Mouse (Mus musculus): ENCODE data around the gene Sez6. TPM values are rescaled to one million over a fixed set of nuclear protein-coding genes. Genes with fewer than 3 reads are reported as not detected.
A peak's percentile ranks its signal among the peaks of the same experiment; 100 is the strongest.

Sez6 gene
- polyA plus RNA-seq, 1 experiment from 2014 or later = 2.3 TPM

DNA sequence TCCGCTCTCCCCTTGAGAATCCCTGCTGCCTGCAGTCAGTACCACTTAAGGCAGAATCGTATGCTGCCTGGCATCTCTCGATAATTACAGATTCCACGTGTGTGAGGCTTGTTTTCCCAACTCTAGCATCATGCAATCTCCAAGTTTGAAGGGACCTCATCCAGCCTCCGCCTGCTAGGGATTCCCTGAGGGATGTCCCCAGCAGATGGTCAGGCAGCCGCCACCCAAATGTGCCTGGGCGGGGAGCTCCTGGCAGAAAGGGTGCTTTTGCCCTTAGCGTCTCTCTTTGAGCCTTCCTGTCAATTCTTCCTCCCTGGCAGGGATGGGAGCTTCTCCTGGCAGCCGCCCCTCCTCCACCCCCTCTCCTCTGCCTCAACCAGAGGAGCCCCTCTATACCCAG is 29.6 kb downstream of the Sez6 start:
- 64% methylated on average over 9 of the region's 9 CpGs for WGBS
- no peaks in the 10 kb centered on the region for H3K36me3 ChIP-seq (replicated peaks)
- no peaks in the 10 kb centered on the region for H3K9me3 ChIP-seq
- DNase-seq (ENCODE audit: low spot score) = no peak
- H3K4me1 ChIP-seq = peaks cover 34% of the 10 kb centered on the region
- H3K27ac ChIP-seq (replicated peaks) = no peak overlapping the region; the same call in 1 of the 2 replicates
- no peak overlapping the region for H3K4me3 ChIP-seq
- peaks cover 85% of the 10 kb centered on the region for H3K27me3 ChIP-seq (replicated peaks; ENCODE audit: low read depth, poor library complexity, severe bottlenecking)

- WGBS = 44% methylated on average over 5 of the region's 5 CpGs
- Histone ChIP-seq H3K4me1 (peaks cover 41% of the 10 kb centered on the region), H3K27me3 (replicated peaks; ENCODE audit: low read depth, poor library complexity, severe bottlenecking) (peaks cover 85% of the 10 kb centered on the region)
Observed at GRCm38 (mm10) chr11:77960898-77961297, 30.3 kb downstream of the Sez6 start.

GRCm38 (mm10) chr11:77962946-77963345 is 32.3 kb downstream of the Sez6 start:
- no peak overlapping the region for H3K27ac ChIP-seq (replicated peaks)
- peaks cover 43% of the 10 kb centered on the region for H3K4me1 ChIP-seq
- H3K36me3 ChIP-seq (replicated peaks) = no peaks in the 10 kb centered on the region
- WGBS = 93% methylated on average over 10 of the region's 10 CpGs
- H3K9me3 ChIP-seq = no peaks in the 10 kb centered on the region
- DNase-seq (ENCODE audit: low spot score) = no peak
- peaks cover 74% of the 10 kb centered on the region for H3K27me3 ChIP-seq (replicated peaks; ENCODE audit: low read depth, poor library complexity, severe bottlenecking)
- H3K4me3 ChIP-seq = no peak overlapping the region

More at GRCm38 (mm10) chr11:77960898-77961297, 30.3 kb downstream of the Sez6 start:
- H3K9me3 ChIP-seq = no peaks in the 10 kb centered on the region
- DNase-seq (ENCODE audit: low spot score) = no peak
- H3K36me3 ChIP-seq (replicated peaks) = no peaks in the 10 kb centered on the region
- no peak overlapping the region for H3K27ac ChIP-seq (replicated peaks)
- no peak overlapping the region for H3K4me3 ChIP-seq

DNA sequence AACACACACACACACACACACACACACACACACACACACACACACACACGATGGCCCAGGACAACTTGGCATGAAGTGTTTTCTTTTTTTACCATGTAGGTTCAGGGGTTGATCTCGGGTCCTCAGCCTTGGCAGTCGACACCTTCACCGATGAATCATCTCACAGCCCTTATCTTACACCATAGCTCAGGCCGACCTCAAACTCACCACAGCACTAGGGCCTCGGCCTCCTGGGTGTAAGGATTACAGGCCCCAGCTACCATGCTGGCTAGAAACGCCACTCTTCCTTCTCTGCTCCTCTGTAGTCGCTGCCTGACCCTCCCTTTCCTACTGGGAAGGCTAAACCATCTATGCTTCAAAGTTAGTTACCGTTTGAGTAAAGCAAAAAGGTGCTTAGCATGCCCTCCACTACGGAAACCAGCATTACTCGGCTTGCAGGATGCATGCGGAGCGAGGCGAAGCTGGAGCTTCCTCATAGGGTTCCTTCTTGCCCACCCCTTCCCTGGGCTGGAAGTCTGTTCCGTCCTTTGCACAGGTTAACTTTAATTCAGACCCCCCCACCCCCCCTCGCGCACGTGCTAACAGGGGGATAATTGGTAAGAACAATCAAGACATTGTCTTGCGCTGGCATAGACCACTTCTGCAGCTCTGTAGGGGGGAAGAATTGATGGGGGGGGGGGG is 34.0 kb downstream of the Sez6 start:
- Histone ChIP-seq H3K27ac (replicated peaks) (peak overlapping the region; percentile 81), H3K9me3 (no peaks in the 10 kb centered on the region), H3K36me3 (replicated peaks) (no peaks in the 10 kb centered on the region), H3K4me3 (peak overlapping the region; percentile 37), H3K4me1 (peaks cover 37% of the 10 kb centered on the region), H3K27me3 (replicated peaks; ENCODE audit: low read depth, poor library complexity, severe bottlenecking) (peaks cover 66% of the 10 kb centered on the region)
- no peak for DNase-seq (ENCODE audit: low spot score)
- WGBS = 12% methylated on average over 19 of the region's 19 CpGs

GRCm38 (mm10) chr11:77965101-77966036 is 34.8 kb downstream of the Sez6 start:
- WGBS = 12% methylated on average over 17 of the region's 17 CpGs
- peaks cover 58% of the 10 kb centered on the region for H3K27me3 ChIP-seq (replicated peaks; ENCODE audit: low read depth, poor library complexity, severe bottlenecking)
- peak overlapping the region; percentile 81 for H3K27ac ChIP-seq (replicated peaks)
- DNase-seq (ENCODE audit: low spot score) = peak; percentile 57
- no peaks in the 10 kb centered on the region for H3K9me3 ChIP-seq
- H3K36me3 ChIP-seq (replicated peaks) = no peaks in the 10 kb centered on the region
- peaks cover 36% of the 10 kb centered on the region for H3K4me1 ChIP-seq
- peak overlapping the region; percentile 37 for H3K4me3 ChIP-seq

- no peaks in the 10 kb centered on the region for H3K36me3 ChIP-seq (replicated peaks)
- DNase-seq (ENCODE audit: low spot score) = no peak
- H3K9me3 ChIP-seq = no peaks in the 10 kb centered on the region
- H3K4me3 ChIP-seq = 0 out of 2 replicates have a peak overlapping the region, but pooled peaks have one; percentile 11
- peak overlapping the region; percentile 81 for H3K27ac ChIP-seq (replicated peaks)
- peaks cover 29% of the 10 kb centered on the region for H3K4me1 ChIP-seq
- 58% methylated on average over 5 of the region's 5 CpGs for WGBS
- H3K27me3 ChIP-seq (replicated peaks; ENCODE audit: low read depth, poor library complexity, severe bottlenecking) = peaks cover 51% of the 10 kb centered on the region
Observed at GRCm38 (mm10) chr11:77966037-77966391, 35.4 kb downstream of the Sez6 start.

DNA sequence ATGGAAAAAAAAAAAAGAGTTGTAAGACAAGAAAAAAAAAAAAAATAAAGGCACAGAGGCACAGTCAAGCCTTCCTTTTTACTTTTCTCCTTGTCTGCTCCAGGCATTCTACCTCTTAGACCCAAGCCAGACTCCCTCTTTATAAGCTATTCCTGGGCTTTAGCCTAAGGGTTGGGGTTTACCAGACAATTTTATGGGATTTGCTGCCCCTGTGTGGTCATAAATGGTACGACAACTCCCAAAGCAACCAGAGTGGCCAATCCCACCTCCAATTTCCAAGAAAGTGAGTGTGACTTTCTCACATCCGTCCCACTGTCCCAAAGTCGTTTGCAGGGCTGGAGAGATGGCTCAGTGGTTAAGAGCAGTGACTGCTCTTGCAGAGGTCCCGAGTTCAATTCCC is 36.5 kb downstream of the Sez6 start:
- no peak overlapping the region for H3K4me3 ChIP-seq
- 1% methylated on average over 4 of the region's 4 CpGs for WGBS
- H3K4me1 ChIP-seq = peaks cover 26% of the 10 kb centered on the region
- peak; percentile 76 for DNase-seq (ENCODE audit: low spot score)
- no peak overlapping the region for H3K27ac ChIP-seq (replicated peaks)
- H3K36me3 ChIP-seq (replicated peaks) = no peaks in the 10 kb centered on the region
- no peaks in the 10 kb centered on the region for H3K9me3 ChIP-seq
- peaks cover 43% of the 10 kb centered on the region for H3K27me3 ChIP-seq (replicated peaks; ENCODE audit: low read depth, poor library complexity, severe bottlenecking)

- H3K27me3 ChIP-seq (replicated peaks; ENCODE audit: low read depth, poor library complexity, severe bottlenecking) = peaks cover 44% of the 10 kb centered on the region
- H3K4me1 ChIP-seq = peaks cover 26% of the 10 kb centered on the region
- H3K27ac ChIP-seq (replicated peaks) = no peak overlapping the region
- H3K4me3 ChIP-seq = no peak overlapping the region
- no peaks in the 10 kb centered on the region for H3K36me3 ChIP-seq (replicated peaks)
- H3K9me3 ChIP-seq = no peaks in the 10 kb centered on the region
- DNase-seq (ENCODE audit: low spot score) = no peak
- 71% methylated on average over 4 of the region's 4 CpGs for whole genome bisulfite sequencing
Observed at GRCm38 (mm10) chr11:77968786-77969185, 38.2 kb downstream of the Sez6 start.

DNA sequence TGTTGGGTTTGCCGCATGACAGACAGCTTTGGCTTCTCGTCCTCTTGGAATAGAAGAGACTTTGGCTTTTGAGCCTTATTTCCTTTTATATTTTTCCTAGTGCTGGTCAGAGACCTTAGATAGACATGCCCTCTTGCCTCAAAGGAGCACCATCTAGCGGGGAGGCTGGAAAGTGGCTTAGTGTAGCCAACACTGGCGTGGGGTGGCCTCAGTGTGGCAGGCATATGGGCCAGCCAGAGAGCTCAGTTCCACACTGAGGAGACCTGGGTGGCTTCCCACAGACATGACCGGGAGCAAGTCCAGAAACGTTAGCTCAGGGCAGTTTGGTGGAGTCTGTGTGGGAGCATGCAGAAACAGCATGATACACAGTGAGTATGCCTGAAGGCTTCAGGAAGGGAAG is 40.1 kb downstream of the Sez6 start:
- no peak for DNase-seq (ENCODE audit: low spot score)
- H3K27ac ChIP-seq (replicated peaks) = no peak overlapping the region
- no peaks in the 10 kb centered on the region for H3K36me3 ChIP-seq (replicated peaks)
- peaks cover 44% of the 10 kb centered on the region for H3K27me3 ChIP-seq (replicated peaks; ENCODE audit: low read depth, poor library complexity, severe bottlenecking)
- H3K4me1 ChIP-seq = peaks cover 17% of the 10 kb centered on the region
- no peaks in the 10 kb centered on the region for H3K9me3 ChIP-seq
- no peak overlapping the region for H3K4me3 ChIP-seq
- WGBS = 87% methylated on average over 6 of the region's 6 CpGs

- no peak overlapping the region for H3K27ac ChIP-seq (replicated peaks)
- WGBS = 92% methylated on average over 7 of the region's 7 CpGs
Observed at GRCm38 (mm10) chr11:77973520-77973919, 42.9 kb downstream of the Sez6 start.

GRCm38 (mm10) chr11:77974325-77974724 is 43.7 kb downstream of the Sez6 start:
- no peaks in the 10 kb centered on the region for H3K36me3 ChIP-seq (replicated peaks)
- no peak for DNase-seq (ENCODE audit: low spot score)
- peaks cover 51% of the 10 kb centered on the region for H3K27me3 ChIP-seq (replicated peaks; ENCODE audit: low read depth, poor library complexity, severe bottlenecking)
- H3K4me3 ChIP-seq = no peak overlapping the region
- H3K9me3 ChIP-seq = no peaks in the 10 kb centered on the region
- H3K4me1 ChIP-seq = peaks cover 8% of the 10 kb centered on the region; the same call in 1 of the 2 replicates
- WGBS = 53% methylated on average over 15 of the region's 15 CpGs
- H3K27ac ChIP-seq (replicated peaks) = no peak overlapping the region

More at GRCm38 (mm10) chr11:77973520-77973919, 42.9 kb downstream of the Sez6 start:
- peaks cover 8% of the 10 kb centered on the region; the same call in 1 of the 2 replicates for H3K4me1 ChIP-seq
- no peaks in the 10 kb centered on the region for H3K9me3 ChIP-seq
- H3K36me3 ChIP-seq (replicated peaks) = no peaks in the 10 kb centered on the region
- no peak overlapping the region for H3K4me3 ChIP-seq
- DNase-seq (ENCODE audit: low spot score) = no peak
- peaks cover 54% of the 10 kb centered on the region for H3K27me3 ChIP-seq (replicated peaks; ENCODE audit: low read depth, poor library complexity, severe bottlenecking)

- Histone ChIP-seq H3K27ac (replicated peaks) (no peak overlapping the region), H3K4me3 (no peak overlapping the region), H3K4me1 (peaks cover 12% of the 10 kb centered on the region), H3K36me3 (replicated peaks) (no peaks in the 10 kb centered on the region), H3K27me3 (replicated peaks; ENCODE audit: low read depth, poor library complexity, severe bottlenecking) (peaks cover 51% of the 10 kb centered on the region), H3K9me3 (no peaks in the 10 kb centered on the region)
- WGBS = 30% methylated on average over 4 of the region's 4 CpGs
- no peak for DNase-seq (ENCODE audit: low spot score)
Observed at GRCm38 (mm10) chr11:77975873-77976272, 45.3 kb downstream of the Sez6 start.
